Mouse (Mus musculus): ENCODE data around the gene Pex12. TPM values are rescaled to one million over a fixed set of nuclear protein-coding genes. Genes with fewer than 3 reads are reported as not detected.
A peak's percentile ranks its signal among the peaks of the same experiment; 100 is the strongest.

Gene Pex12
- polyA plus RNA-seq, 1 experiment from 2014 or later, result 9.3 TPM

DNA sequence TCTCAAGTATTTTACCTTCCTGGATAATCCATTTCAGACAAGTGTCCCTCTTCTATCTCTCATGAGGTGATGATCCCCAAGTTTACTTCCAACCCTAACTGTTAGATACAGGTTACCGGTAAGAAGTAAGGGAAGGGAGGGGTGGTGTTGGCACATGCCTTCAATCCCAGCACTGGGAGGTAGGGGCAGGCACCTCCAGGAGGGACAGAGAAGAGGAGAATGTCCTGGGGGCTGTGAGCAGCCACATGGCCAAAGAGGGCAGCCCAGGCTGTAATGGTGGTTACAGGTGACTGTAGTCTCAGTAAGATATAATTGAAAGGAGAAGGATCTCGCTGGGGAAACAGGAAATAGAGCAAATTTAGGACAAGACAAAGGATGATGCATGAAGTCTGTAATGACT is 20.3 kb downstream of the Pex12 start:
- Histone ChIP-seq H3K4me1 (replicated peaks; ENCODE audit: control insufficient read depth, insufficient read depth, low read length) (no peaks in the 10 kb centered on the region), H3K4me3 (ENCODE audit: low read depth, low read length) (no peak overlapping the region), H3K9ac (ENCODE audit: low read depth, low read length) (no peak overlapping the region), H3K9me3 (ENCODE audit: control insufficient read depth) (no peaks in the 10 kb centered on the region), H3K36me3 (ENCODE audit: control insufficient read depth, insufficient read depth) (no peaks in the 10 kb centered on the region), H3K4me2 (replicated peaks; ENCODE audit: low read depth) (no peak overlapping the region), H3K27ac (ENCODE audit: low read depth, low read length) (no peak overlapping the region), H3K27me3 (replicated peaks; ENCODE audit: control insufficient read depth, insufficient read depth, low read length) (no peaks in the 10 kb centered on the region)
- 55% methylated on average over 2 of the region's 2 CpGs for WGBS
- no peak for TF ChIP-seq CTCF (IDR thresholded peaks at IDR 0.05; ENCODE audit: low read depth)
- no peak for ATAC-seq

DNA sequence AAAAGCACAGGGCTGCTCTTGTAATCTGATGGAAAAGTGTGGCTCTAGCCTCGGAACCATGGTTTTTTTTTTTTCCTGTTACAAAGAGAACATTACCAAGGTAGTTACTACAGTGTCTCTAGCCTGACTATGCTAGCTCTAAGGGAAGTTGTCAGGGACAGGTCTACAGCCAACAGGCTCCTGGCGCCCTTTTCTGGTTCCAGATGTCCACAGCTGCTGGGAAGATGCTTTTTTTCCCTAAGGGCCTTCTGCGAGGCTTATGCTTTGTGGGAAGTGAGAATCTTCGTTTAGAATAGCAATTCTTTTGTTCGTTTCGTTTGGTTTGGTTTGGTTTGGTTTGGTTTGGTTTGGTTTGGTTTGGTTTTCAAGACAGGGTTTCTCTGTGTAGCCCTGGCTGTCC is 22.7 kb downstream of the Pex12 start:
- Histone ChIP-seq H3K27me3 (replicated peaks; ENCODE audit: control insufficient read depth, insufficient read depth, low read length) (no peaks in the 10 kb centered on the region; the same call in 1 of the 2 replicates), H3K27ac (ENCODE audit: low read depth, low read length) (no peak overlapping the region), H3K4me3 (ENCODE audit: low read depth, low read length) (no peak overlapping the region), H3K9me3 (ENCODE audit: control insufficient read depth) (no peaks in the 10 kb centered on the region), H3K4me2 (replicated peaks; ENCODE audit: low read depth) (no peak overlapping the region), H3K4me1 (replicated peaks; ENCODE audit: control insufficient read depth, insufficient read depth, low read length) (no peaks in the 10 kb centered on the region), H3K36me3 (ENCODE audit: control insufficient read depth, insufficient read depth) (no peaks in the 10 kb centered on the region), H3K9ac (ENCODE audit: low read depth, low read length) (no peak overlapping the region)
- TF ChIP-seq CTCF (IDR thresholded peaks at IDR 0.05; ENCODE audit: low read depth), result no peak
- WGBS, result 59% methylated on average over 6 of the region's 6 CpGs
- no peak for ATAC-seq

DNA sequence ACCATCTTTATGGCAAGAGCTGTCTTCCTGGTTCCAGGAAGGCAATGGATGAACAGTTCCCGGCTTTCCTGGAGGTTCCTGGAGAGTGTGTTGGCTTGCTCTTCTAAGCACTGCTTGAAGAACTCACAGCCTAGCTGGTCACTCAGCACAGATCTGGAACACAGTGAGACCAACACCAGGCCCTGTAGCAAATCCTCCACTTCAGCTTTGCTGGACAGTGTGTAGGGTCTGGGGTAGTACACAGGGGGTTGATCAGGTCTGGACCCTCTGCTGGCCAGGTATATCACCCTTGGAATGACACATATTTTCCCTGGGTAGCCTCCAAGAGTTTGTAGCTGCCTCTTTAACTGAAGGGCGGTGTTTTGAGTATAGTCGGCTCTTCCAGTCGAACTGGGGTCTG is 23.4 kb downstream of the Pex12 start:
- Histone ChIP-seq H3K36me3 (ENCODE audit: control insufficient read depth, insufficient read depth) (no peaks in the 10 kb centered on the region), H3K9me3 (ENCODE audit: control insufficient read depth) (no peaks in the 10 kb centered on the region), H3K4me1 (replicated peaks; ENCODE audit: control insufficient read depth, insufficient read depth, low read length) (no peaks in the 10 kb centered on the region), H3K4me3 (ENCODE audit: low read depth, low read length) (no peak overlapping the region), H3K9ac (ENCODE audit: low read depth, low read length) (no peak overlapping the region), H3K27me3 (replicated peaks; ENCODE audit: control insufficient read depth, insufficient read depth, low read length) (no peaks in the 10 kb centered on the region; the same call in 1 of the 2 replicates), H3K4me2 (replicated peaks; ENCODE audit: low read depth) (no peak overlapping the region), H3K27ac (ENCODE audit: low read depth, low read length) (no peak overlapping the region)
- TF ChIP-seq CTCF (IDR thresholded peaks at IDR 0.05; ENCODE audit: low read depth), result no peak
- ATAC-seq, result no peak
- WGBS, result 81% methylated on average over 4 of the region's 4 CpGs

DNA sequence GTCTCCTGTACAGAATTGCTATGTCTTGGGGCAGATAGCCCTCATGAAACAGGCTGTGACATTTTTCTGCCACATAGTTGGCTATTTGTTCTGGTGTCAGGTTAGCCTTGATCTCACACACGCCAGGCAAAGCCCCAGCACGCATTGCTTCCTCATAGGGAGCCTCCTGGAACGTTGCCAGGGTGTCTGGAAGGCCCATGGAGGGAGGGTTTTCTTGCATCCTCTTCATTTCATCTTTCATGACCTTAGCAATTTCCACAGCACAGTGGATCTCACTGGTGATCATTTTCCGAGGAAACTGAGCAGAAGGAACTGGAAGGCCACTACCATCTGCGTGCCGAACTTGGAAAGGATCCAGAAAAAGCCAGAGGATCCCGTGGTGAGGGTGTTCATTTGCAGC is 26.1 kb downstream of the Pex12 start:
- H3K4me3 ChIP-seq (ENCODE audit: low read depth, low read length), result no peak overlapping the region
- H3K4me2 ChIP-seq (replicated peaks; ENCODE audit: low read depth), result no peak overlapping the region
- no peaks in the 10 kb centered on the region for H3K4me1 ChIP-seq (replicated peaks; ENCODE audit: control insufficient read depth, insufficient read depth, low read length)
- H3K9me3 ChIP-seq (ENCODE audit: control insufficient read depth), result no peaks in the 10 kb centered on the region
- whole genome bisulfite sequencing, result 52% methylated on average over 7 of the region's 7 CpGs
- H3K9ac ChIP-seq (ENCODE audit: low read depth, low read length), result no peak overlapping the region
- no peak overlapping the region for H3K27ac ChIP-seq (ENCODE audit: low read depth, low read length)
- no peak for ATAC-seq
- H3K36me3 ChIP-seq (ENCODE audit: control insufficient read depth, insufficient read depth), result no peaks in the 10 kb centered on the region
- no peaks in the 10 kb centered on the region; the same call in 1 of the 2 replicates for H3K27me3 ChIP-seq (replicated peaks; ENCODE audit: control insufficient read depth, insufficient read depth, low read length)
- no peak for TF ChIP-seq CTCF (IDR thresholded peaks at IDR 0.05; ENCODE audit: low read depth)

DNA sequence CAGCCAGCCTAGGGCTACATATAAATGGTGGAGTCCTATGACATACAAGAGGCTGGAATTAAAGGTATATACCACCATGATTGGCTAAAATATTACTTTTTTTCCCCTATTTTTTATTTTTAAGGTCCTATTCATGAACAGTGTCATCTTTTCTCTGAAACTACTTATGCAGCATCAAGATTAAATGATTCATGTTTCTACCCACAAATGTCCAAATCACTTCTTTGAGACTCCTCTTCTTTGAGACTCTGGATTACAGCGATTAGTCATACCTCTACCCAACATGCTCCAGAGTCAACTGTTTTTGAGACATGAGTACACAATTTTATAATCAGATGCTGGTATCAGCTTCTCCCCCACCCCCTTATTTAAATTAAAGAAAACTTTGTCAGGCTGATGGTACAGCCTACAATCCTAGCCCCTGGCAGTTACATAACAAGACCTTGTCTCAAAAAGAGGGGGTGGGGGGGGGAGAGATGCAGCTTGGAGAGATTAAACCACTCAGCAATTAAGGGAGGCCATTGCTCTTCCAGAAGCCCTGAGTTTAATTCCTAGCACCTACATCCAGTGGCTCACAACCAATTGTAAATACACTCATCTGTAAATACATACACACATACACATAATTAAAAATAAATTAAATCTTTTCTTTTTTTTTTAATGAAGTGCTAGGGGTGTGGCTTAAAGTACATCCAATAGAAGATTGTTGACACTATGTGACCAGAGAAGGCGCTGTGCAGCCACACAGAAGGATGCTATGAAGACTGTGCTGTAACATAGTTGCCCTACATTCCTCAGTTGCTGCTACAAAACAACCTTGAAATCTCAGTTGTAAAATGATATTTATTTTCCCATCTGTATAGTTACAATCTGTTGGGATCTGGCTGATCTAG is 30.2 kb downstream of the Pex12 start:
- peak overlapping the region; percentile 69; the same call in 1 of the 2 replicates for H3K4me2 ChIP-seq (replicated peaks; ENCODE audit: low read depth)
- no peaks in the 10 kb centered on the region for H3K9me3 ChIP-seq (ENCODE audit: control insufficient read depth)
- H3K9ac ChIP-seq (ENCODE audit: low read depth, low read length), result no peak overlapping the region
- H3K27ac ChIP-seq (ENCODE audit: low read depth, low read length), result no peak overlapping the region
- WGBS, result 14% methylated on average over 2 of the region's 2 CpGs
- no peaks in the 10 kb centered on the region for H3K36me3 ChIP-seq (ENCODE audit: control insufficient read depth, insufficient read depth)
- no peak for ATAC-seq
- no peaks in the 10 kb centered on the region; the same call in 1 of the 2 replicates for H3K27me3 ChIP-seq (replicated peaks; ENCODE audit: control insufficient read depth, insufficient read depth, low read length)
- no peaks in the 10 kb centered on the region for H3K4me1 ChIP-seq (replicated peaks; ENCODE audit: control insufficient read depth, insufficient read depth, low read length)
- no peak overlapping the region for H3K4me3 ChIP-seq (ENCODE audit: low read depth, low read length)
- TF ChIP-seq CTCF (IDR thresholded peaks at IDR 0.05; ENCODE audit: low read depth), result peak; percentile 59

DNA sequence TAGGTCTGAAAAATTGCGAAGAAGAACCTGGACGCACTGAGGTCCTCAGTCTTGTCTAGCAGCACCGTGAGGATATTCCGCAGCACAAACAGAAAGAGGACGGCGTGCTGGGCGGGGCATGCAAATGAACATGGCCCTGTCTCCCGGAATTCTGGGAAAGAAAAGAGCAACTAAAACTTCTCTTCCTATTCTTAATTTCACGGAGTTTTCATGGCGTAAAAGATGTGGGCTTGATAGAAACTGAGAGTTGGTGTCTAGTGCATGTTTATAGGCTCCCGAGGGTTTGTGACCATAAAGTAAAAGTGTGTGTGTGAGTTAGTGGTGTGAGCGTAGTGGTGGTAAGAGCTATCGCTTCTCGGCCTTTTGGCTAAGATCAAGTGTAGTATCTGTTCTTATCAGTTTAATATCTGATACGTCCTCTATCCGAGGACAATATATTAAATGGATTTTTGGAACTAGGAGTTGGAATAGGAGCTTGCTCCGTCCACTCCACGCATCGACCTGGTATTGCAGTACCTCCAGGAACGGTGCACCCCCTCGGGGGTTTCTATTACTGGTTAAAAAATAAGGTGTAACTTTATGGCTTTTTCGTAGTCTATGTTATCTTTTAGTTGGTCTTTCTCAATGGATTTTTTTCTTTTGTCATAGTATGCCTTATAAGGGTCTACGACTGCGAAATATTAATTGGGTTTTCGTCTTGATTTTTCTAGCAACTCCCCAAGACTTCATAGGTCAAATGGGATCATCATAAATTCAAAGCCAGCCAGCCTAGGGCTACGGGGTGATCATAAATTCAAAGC is 31.0 kb downstream of the Pex12 start:
- Histone ChIP-seq H3K9me3 (ENCODE audit: control insufficient read depth) (no peaks in the 10 kb centered on the region), H3K27ac (ENCODE audit: low read depth, low read length) (no peak overlapping the region), H3K36me3 (ENCODE audit: control insufficient read depth, insufficient read depth) (no peaks in the 10 kb centered on the region), H3K27me3 (replicated peaks; ENCODE audit: control insufficient read depth, insufficient read depth, low read length) (no peaks in the 10 kb centered on the region; the same call in 1 of the 2 replicates), H3K4me1 (replicated peaks; ENCODE audit: control insufficient read depth, insufficient read depth, low read length) (no peaks in the 10 kb centered on the region), H3K9ac (ENCODE audit: low read depth, low read length) (peak overlapping the region; percentile 37), H3K4me3 (ENCODE audit: low read depth, low read length) (peak overlapping the region; percentile 54), H3K4me2 (replicated peaks; ENCODE audit: low read depth) (peak overlapping the region; percentile 69)
- ATAC-seq, result peak; percentile 83
- WGBS, result under 1% methylated on average over 26 of the region's 26 CpGs
- TF ChIP-seq CTCF (IDR thresholded peaks at IDR 0.05; ENCODE audit: low read depth), result no peak
